Mouse (Mus musculus) left cerebral cortex, adult 2 months (tissue): ENCODE results near the gene Ear6. TPM values are rescaled to one million over a fixed set of nuclear protein-coding genes. Genes with fewer than 3 reads are reported as not detected.
A peak's percentile ranks its signal among the peaks of the same experiment; 100 is the strongest.
"Not testable (repeated sequence)": the region's sequence is repeated elsewhere in the genome, so short reads cannot be mapped to it uniquely, and the experiment has no call there.

Experiments
- DNase-seq, 2 experiments: peaks; one replicate each; pipeline ENCODE4 v3.0.0; 2021 to 2022; ENCODE audit warnings: low spot score in 2 of 2, mixed read lengths in 1 of 2; ENCODE audit errors: extremely low spot score in 1 of 2
- H3K27ac ChIP-seq: fragments of 200-600 bp; 2 replicates; pipeline ENCODE4 v1.8.1; 2022
- H3K4me3 ChIP-seq: fragments of 200-600 bp; 2 replicates; pipeline ENCODE4 v1.8.1; 2022
- CTCF ChIP-seq: fragments of 200-600 bp; IDR thresholded peaks from 2 replicates; pipeline ENCODE4 v1.8.1; 2022; ENCODE audit warnings: antibody characterized with exemption, mild to moderate bottlenecking, moderate library complexity
- intact Hi-C: fragments of 180-260 bp; cut with DNase I; formaldehyde crosslinking; loops from one replicate; pipeline ENCODE4 v1.15.1; 2025
- long read RNA-seq, 2 experiments: library from polyadenylated mRNA; stranded (forward); transcript quantifications; one replicate each; pipeline ENCODE4 v2.0.0; 2021; ENCODE audit warnings: borderline mapping rate in 2 of 2
- total RNA-seq, 2 experiments: library from RNA; stranded (reverse); gene quantifications; 2 replicates each; pipeline ENCODE4 v1.2.3; 2021

Ear6 gene
- not detected for total RNA-seq
- long read RNA-seq, experiment 1, result 0 reads
- long read RNA-seq, experiment 2, result 0 reads

DNA sequence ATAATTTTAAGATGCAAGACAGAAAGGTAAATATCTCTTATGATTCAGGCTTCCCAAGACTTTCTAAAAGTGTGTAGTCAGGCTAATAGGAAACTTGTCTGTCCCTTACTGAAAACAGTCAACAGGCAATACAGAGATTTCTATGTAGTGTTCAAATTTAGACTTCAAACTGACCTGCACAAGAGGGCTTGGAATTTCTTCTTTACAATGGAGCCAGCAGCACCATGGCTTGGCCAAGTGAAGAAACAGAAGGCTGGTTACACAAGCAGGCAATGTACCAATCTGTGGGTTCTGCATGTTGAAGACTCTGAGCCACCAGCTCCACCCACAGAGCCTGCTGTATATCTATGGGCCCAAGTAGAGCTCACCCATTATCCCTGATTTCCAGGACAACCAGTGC lies at the start of gene Ear6:
Gene Ear6 (plus strand): TSS at position 301 of the 400 bp plus-strand sequence.
- intact Hi-C loops, result no loop called here
- H3K27ac ChIP-seq, result no peak within 1 kb of the TSS
- DNase-seq, result no peak
- TF ChIP-seq CTCF, result no peak
- H3K4me3 ChIP-seq, result no peak within 1 kb of the TSS

DNA sequence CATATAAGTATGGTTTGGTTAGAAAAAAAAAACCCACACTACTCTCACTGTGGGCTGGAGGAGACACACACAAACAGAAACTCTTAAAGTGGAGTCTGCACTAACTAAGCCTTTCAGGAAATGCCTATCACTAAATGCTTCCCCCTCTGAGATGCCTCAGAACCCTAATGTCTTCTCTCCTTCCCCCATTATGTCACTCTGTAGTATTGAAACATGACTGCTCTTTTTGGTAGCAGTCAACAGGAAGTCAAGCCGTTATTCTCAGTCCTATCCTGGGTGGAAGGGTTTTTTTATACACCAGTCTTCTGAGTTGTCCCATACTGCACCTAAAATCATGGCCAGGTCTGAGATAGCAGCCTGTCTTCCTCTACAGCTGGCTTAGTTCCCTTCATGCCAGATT lies 26.9 kb upstream of the Ear6 start:
- intact Hi-C loops, result no loop called here
- no peak for DNase-seq
- no peak for TF ChIP-seq CTCF

DNA sequence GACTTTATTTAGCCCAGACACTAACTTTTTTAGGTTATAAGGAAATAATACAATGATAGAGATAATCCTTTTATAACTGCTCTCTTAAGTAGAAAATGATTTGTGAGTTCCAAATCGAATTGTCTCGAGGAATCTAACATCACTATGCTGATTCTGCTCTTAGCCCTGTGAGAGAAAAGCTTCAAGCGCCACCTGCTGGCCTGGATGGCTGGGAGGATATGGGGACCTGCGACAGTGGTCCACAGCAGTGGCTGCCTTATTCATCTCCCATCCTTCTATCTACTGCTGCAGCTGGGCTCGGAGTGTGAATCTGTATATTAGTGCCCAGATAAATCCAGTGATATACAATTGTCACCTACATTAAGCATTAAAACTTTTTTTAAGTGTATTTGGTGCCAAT lies 25.7 kb upstream of the Ear6 start:
- TF ChIP-seq CTCF, result peak; percentile 51
- H3K4me3 ChIP-seq, DNase-seq, H3K27ac ChIP-seq, intact Hi-C loops: not testable (repeated sequence)

More for the DNA sequence above, 26.9 kb upstream of the Ear6 start:
- Histone ChIP-seq H3K27ac (no peak overlapping the region), H3K4me3 (no peak overlapping the region)

DNA sequence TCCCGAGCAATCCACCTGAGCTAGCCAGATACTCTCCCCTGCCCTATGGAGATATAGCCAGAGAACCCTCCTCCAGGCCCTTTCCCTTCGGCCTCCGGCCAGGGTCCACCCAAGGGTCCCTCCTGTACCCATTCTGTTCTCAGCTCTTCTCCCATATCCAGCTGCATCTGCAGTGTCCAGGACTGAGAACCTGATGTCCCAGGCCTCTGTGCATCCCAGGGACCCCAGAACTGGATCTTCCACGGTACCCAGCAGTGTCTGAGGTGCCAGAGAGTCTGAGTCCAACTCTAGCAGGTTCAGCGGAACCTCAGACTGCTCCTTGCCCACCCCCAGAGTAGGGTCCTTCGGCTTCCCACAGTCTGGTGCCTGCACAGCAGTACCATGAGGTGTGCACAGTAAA lies 24.3 kb upstream of the Ear6 start:
- H3K27ac ChIP-seq, result no peak overlapping the region
- DNase-seq, result no peak
- H3K4me3 ChIP-seq, result no peak overlapping the region
- no peak for TF ChIP-seq CTCF
- intact Hi-C loops, result no loop called here

DNA sequence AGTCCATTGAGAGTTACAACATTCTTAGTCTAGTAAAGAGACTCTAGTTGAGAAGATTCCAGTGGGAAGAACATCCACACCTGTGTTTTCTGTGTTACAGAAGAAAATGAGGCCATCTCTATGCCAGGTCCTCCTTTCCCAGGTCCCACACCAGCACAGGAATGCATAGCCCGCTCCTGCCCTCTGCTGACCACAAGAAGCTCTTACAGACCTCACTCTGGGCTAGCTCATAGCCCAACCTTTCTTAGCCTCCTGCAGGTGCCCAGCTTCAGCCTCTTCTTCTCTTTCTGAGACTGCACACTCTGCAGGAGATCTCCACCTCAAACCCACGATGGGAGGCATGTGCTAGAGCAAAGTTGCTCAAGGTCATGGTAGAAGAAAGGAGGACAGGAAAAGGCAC lies 15.0 kb upstream of the Ear6 start:
- intact Hi-C loops, H3K27ac ChIP-seq, H3K4me3 ChIP-seq, DNase-seq: not testable (repeated sequence)
- TF ChIP-seq CTCF, result peak; percentile 28

DNA sequence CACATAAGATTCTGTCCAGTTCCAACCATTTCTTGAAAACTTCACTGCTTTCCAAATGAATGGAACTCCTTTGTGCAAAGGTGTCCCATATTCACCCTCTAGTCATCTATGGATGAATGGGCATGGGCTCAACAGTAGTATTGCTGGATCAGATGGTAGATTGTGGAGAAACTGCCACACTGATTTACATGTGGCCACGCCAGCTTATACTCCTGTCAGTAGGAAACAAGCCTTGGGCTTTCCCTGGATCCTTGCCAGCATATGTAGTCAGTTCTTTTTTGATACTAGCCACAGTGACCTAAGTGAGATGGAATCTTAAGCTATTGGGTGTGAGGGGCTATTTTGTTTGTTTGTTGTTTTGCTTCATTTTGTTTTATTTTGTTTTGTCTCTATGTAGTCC lies 11.2 kb upstream of the Ear6 start:
- no peak for TF ChIP-seq CTCF
- DNase-seq, result no peak
- intact Hi-C loops, result no loop called here
- Histone ChIP-seq H3K27ac (no peak overlapping the region), H3K4me3 (no peak overlapping the region)

DNA sequence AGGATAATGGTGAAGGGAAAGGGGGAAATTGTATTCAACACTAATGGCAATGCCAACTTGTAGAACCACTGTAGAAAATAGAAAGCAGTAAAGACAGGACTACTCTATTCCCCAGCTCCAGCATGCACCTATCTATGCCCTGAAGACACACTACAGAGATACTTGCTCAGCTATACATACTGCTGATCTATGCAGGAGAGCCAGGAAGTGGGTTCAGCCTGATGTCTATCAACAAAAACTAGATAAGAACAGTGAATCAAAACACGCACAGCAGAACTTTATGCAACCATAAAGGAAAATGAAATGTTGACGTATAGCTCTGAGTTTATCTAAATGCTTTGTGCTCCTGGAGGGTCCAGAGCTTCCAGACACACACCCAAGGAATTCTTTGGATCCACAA lies 10.7 kb upstream of the Ear6 start:
- TF ChIP-seq CTCF, result no peak
- H3K27ac ChIP-seq, result no peak overlapping the region
- intact Hi-C loops, result no loop called here

DNA sequence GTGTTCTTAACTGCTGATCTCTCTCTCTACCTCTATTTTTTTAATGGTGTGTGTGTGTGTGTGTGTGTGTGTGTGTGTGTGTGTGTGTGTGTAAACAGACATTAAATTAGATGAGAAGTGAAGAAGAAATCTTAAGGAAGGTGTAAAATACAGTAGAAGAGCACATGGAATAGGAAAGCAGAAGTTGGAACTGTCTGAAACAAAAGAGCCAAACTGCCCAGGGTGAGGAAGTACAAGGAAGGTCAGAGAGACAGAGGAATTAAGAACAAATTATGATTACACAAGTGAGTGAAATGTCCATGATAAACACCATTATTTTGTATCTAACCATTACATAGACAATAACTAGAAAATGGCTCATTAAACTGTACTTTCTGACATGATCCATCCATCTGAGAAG lies 9.6 kb upstream of the Ear6 start:
- H3K27ac ChIP-seq, result no peak overlapping the region
- no peak overlapping the region for H3K4me3 ChIP-seq
- TF ChIP-seq CTCF, result no peak
- no peak for DNase-seq
- intact Hi-C loops, result no loop called here

More for the DNA sequence above, 10.7 kb upstream of the Ear6 start:
- no peak overlapping the region for H3K4me3 ChIP-seq
- no peak for DNase-seq

DNA sequence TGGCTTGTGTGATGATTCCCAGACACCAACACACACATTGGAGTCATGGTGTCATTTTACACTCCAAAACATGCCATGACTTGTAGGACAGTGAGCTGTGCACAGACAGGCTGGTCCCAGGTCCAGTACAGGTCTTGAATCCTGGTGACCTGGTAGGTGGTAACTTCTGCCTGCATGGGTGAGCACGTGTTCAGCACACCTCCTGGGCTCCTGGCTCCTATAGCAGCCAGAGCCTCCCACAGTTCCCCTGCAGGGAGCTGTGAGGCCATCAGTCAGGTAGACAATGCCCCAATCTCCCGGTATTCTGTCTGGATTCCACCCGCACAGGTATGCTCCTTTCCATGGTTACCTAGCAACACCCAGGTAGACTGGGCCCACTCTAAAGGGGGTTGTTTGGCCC lies 6.9 kb upstream of the Ear6 start:
- no peak for DNase-seq
- intact Hi-C loops, result no loop called here
- Histone ChIP-seq H3K27ac (no peak overlapping the region), H3K4me3 (no peak overlapping the region)
- TF ChIP-seq CTCF, result no peak

DNA sequence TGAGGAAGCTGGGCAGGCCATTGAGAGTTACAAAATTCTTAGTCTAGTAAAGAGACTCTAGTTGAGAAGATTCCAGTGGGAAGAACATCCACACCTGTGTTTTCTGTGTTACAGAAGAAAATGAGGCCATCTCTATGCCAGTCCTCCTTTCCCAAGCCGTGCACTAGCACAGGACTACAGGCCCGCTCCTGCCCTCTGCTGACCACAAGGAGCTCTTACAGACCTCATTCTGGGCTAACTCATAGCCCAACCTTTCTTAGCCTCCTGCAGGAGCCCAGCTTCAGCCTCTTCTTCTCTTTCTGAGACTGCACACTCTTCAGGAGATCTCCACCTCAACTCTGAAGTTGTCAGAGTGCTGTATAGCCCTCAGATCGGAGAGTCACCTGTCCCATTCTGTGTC lies 2.5 kb upstream of the Ear6 start:
- H3K27ac ChIP-seq, intact Hi-C loops, DNase-seq, H3K4me3 ChIP-seq: not testable (repeated sequence)
- TF ChIP-seq CTCF, result peak; percentile 20

DNA sequence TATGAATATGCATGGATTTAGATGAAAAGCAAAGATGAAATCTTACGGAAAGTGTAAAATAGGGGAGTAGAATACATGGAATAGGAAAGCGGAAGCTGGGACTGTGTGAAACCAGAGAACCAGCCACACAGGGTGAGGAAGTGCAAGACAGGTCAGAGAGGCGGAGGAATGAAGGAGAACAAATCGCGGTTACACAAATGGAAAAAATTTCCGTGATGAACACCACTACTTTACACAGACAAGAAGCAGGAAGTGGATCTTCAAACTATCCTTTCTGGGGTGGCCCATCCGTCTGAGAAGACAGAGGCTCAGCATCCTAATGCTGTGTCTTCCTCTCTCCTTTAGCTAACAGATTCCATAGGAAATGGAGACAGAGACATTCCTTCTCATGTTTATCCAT lies 1.8 kb downstream of the Ear6 start:
- DNase-seq, H3K4me3 ChIP-seq, H3K27ac ChIP-seq, intact Hi-C loops: not testable (repeated sequence)

DNA sequence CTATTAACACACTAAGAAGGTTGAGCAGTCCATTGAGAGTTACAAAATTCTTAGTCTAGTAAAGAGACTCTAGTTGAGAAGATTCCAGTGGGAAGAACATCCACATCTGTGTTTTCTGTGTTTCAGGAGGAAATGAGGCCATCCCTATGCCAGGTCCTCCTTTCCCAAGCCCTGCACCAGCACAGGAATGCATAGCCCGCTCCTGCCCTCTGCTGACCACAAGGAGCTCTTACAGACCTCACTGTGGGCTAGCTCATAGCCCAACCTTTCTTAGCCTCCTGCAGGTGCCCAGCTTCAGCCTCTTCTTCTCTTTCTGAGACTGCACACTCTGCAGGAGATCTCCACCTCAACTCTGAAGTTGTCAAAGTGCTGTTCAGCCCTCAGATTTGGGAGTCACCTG lies 10.1 kb downstream of the Ear6 start:
- intact Hi-C loops, H3K4me3 ChIP-seq: not testable (repeated sequence)

DNA sequence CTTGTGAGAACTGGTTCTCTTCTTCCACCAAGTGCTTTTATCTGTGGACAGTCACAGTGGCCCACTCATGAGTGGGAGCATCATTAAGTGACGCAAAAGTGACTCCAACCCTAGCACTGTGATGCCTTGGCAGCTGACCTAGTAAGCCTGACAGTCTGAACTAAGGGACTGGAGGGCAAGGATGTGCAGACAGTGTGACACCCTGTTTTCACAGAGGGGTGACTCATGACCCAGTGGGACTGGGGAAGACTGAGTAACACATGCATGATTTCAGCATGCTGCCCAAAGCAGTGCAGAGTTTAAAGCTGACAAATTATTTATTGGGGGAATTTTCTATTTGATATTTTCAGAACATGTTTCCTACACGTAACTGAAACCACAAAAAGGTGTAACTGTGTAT lies 17.3 kb downstream of the Ear6 start:
- H3K27ac ChIP-seq, result no peak overlapping the region
- intact Hi-C loops, result no loop called here
- DNase-seq, result no peak
- H3K4me3 ChIP-seq, result no peak overlapping the region
- TF ChIP-seq CTCF, result no peak

More for the DNA sequence above, 10.1 kb downstream of the Ear6 start:
- TF ChIP-seq CTCF, result peak; percentile 44
- DNase-seq, H3K27ac ChIP-seq: not testable (repeated sequence)

DNA sequence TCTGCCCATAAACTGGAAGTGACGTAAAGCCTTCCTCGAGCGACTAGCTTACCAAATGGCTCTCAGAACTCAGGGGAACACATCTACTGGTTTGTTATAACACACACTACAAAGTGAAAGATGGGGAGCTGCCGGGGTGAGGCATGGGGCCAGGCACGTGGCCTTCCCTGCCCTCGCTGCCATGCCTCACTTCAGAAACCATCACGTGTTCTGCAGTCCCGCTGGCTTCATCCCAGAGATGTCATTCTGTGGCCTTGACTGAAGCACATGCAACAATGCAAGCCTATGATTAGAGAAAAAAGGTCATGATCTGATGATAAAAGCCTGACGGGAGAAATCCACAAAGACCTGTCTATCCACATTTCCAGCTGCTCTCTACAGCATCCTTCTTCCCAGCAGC lies 18.2 kb downstream of the Ear6 start:
- H3K4me3 ChIP-seq, result no peak overlapping the region
- TF ChIP-seq CTCF, result no peak
- intact Hi-C loops, result no loop called here
- H3K27ac ChIP-seq, result no peak overlapping the region
- no peak for DNase-seq
